Mouse (Mus musculus) granulocyte monocyte progenitor cell, adult 5-6 weeks (primary cell): ENCODE measurements around the gene Ramp3. TPM values are rescaled to one million over a fixed set of nuclear protein-coding genes. Genes with fewer than 3 reads are reported as not detected.

Source experiments
- ATAC-seq: replicated peaks from 2 replicates; pipeline ENCODE4 v1.8.0; 2016; ENCODE audit warnings: mild to moderate bottlenecking, moderate TSS enrichment, inconsistent platforms; ENCODE audit not compliant: poor library complexity, severe bottlenecking
- total RNA-seq, 2 experiments: library from RNA; stranded (forward) in 1 of 2; stranded (reverse) in 1 of 2; fragments of 200-712, 200-1000 nt in 1 of 2; fragments of >200 nt in 1 of 2; fragmentation: Nextera tagmentation in 1 of 2; gene quantifications; 2 replicates each; pipeline ENCODE4 v1.2.3; 2014 to 2017

The Ramp3 gene
- total RNA-seq (2014; fragmentation: Nextera tagmentation) (not detected in 2 replicates), total RNA-seq (2017) (not detected in 2 replicates)

GRCm38 (mm10) chr11:6658271-6658670 is at the start of gene Ramp3:
Gene Ramp3, plus strand, starts transcription at chr11:6658521.
- ATAC-seq = peak; percentile 58

DNA sequence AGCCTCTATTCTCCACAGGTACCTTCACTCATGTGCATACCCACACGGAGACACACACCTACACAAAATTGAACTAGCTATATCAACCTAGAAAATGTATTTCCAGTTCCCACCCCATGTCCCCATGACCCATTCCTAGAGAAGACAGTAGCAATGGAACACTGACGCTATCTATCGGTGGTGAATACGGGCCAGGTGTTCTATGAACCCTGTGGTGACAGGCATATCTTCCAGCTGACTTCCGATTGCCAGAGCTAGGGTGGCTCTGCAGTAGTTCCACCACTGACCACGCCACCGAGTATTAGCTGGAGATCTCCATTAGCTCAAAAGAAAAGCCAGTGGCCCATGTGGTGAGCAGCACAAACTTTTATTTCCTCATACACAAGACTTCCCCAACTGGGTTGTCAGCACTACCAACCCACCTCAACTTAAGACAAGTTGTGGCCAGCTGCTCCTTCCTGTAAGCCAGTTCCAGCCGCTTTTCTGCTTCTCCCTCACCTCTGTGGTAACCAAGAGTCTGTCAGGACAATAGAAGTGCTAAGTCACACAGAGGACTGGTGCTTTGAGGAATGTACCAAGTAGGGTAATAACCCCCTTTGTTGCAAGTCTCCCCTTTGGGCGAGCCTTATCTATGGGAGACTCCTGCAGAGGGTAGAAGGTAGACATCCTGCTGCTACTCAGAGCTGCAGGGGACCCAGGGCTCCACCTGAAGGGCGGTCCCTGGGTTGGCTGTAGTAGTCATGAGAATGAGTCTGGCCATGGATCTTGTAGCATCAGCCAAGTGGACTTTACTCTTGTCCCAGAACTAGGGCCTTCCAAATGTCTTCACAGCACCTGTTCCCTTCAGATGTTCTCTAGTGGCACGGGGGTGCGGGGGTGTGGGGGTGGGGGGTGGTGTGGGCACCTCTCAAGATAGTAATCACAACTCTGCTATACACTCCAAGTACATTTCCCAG is 42.8 kb upstream of the Ramp3 start:
- peak; percentile 85 for ATAC-seq

GRCm38 (mm10) chr11:6623704-6624103 is 34.6 kb upstream of the Ramp3 start:
- peak; percentile 37 for ATAC-seq

DNA sequence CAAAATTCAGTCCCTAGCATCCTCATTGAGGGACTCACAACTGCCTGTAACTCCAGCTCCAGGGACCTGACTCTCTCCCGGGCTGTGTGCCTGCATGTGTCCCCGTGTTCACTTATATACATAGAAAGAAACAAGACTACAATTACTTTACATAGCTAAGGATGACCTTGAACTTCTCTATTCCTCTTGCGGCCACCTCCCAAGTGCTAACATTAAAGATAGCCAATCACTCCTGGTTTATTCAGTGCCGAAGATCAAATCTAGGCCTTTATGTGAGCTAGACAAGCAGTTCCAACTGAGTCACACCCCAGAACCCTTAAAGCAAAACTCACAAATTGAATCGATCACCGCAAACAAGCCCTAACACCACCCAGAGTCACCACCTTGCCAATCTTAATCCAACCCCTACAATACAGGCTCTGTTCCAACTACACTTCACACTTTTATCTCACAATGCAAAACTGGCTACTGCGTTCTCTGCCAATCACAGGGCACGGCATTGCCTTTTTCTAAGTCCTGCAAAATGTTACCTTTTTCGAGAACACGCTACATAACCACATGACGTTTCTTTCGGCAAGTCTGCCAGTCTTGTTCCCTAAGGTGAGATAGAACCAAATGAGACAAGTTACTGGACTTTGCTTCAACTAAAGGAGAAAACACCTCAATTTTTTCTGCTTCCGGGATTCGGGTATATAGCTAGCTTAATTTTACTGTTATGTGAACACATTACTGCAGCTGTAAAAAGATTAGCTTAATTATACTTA is 33.5 kb upstream of the Ramp3 start:
- no peak for ATAC-seq

DNA sequence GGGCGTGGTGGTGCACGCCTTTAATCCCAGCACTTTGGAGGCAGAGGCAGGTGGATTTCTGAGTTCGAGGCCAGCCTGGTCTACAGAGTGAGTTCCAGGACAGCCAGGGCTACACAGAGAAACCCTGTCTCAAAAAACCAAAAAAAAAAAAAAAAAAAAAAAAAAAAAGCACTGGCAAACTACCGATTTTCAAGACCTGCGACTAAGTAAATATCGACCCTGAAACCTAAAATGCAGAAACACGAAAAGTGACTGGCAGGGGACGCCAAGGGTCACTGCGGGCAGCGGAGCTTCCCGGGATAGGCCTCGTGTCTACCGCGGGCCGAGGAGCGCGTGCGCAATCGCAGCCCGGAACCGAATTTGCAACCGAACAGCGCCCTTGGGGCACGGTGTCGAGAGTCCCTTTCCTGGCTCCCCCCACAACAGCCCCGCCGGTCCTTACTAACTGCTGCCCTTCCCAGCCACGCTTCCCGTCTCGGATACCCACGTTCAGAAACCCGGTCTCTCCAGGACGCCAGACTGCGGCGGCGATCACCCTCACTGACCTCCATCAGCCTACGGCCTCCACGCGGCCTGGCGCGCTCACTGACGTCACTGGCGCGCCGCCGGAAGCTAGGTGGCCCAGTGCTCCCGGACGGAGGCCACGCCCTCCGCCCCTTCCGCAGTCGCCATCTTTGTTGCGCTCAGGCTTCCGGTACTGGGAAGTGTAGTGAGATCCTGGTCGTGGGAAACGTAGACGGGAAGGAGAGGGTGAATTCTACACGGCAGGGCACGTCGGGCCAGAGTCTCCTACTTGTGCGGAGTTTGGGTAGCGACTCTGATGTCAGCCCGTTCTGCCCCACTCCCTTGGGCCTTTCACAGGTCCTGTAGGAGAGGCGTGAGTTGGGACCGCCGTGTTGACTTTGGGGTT is 32.6 kb upstream of the Ramp3 start, which contains the start of gene Tbrg4:
Gene Tbrg4 (minus strand): TSS at position 590 of the 910 bp plus-strand sequence.
- peak; percentile 77 for ATAC-seq

GRCm38 (mm10) chr11:6626388-6626772 is 31.9 kb upstream of the Ramp3 start:
- ATAC-seq = no peak

DNA sequence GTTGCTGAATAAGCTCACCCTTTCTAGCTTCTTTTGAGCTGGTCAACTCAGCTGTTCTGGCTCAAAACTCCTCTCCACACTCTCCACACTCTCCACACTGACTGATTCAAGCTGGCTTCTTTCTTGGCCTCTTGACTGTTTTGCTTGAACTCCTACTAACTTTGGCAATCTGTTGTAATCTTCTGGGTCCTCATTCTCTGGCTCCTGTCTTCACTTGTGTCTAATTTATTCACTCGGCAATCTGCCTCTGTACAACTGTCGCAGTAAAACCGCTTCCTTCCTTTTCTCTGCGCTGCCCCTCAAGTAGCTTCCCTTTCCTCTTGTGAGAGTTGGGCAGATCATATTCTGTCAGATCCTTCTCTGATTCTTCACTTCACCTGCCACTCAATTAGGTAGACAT is 30.6 kb upstream of the Ramp3 start:
- peak; percentile 55 for ATAC-seq

DNA sequence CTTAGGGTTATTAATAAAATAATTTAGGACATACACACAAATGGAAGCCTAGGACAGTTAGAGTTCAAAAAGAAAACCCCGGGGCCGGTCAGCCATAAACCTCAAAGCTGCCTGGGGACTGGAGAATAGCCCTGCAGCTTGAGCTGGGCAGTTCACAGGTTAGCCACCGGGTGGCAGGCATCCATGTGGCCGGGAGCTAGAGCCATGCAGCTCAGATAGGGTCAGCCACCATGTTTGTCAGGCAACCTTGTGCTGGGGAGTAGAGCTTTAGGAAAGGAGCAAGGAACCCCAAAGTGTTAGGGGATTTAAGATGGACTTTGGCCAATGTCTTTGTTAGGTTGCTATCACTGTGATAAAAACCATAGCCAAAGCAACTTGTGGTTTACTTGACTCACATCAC is 29.8 kb upstream of the Ramp3 start:
- peak; percentile 20; the same call in 1 of the 2 replicates for ATAC-seq

DNA sequence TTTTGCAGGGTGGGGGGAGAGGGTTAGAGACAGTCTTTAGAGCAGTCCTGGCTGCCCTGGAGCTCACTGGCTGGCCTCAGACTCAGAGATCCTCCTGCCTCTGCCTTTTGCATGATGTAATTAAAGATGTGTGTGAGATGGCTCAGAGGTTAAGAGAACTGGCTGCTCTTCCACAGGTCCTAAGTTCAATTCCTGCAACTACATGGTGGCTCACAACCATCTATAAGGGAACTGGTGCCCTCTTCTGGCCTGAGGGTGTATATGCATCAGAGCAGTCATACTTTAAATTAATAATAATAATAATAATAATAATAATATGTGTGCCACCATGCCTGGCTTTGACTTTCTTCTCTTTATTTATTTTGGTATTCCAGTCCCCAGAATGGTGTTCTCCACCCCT is 28.7 kb upstream of the Ramp3 start:
- no peak for ATAC-seq

- ATAC-seq = peak; percentile 55; the same call in 1 of the 2 replicates
Observed at GRCm38 (mm10) chr11:6636150-6636549, 22.2 kb upstream of the Ramp3 start.

DNA sequence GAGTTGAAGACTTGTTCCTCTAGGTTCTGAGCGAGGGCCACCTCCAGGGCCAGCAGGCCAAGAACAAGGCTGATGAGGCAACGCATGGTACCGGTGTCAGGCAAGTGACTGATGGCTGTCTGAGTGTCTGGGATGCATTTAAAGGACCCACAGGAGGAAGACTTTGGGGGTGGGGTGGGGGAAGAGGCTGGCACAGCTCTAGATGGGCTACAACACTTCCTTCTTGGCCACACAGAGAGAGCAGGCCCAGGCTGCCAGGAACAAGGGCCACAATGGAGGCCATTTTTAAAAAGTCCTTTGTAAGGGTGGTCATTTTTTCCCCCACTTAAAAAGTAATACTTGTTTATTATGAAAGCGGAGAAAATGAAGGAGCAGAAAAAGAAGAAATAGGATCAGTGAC is 19.8 kb upstream of the Ramp3 start, which contains the start of gene Wap:
Gene Wap (minus strand): TSS at position 101 of the 400 bp plus-strand sequence.
- ATAC-seq = no peak

DNA sequence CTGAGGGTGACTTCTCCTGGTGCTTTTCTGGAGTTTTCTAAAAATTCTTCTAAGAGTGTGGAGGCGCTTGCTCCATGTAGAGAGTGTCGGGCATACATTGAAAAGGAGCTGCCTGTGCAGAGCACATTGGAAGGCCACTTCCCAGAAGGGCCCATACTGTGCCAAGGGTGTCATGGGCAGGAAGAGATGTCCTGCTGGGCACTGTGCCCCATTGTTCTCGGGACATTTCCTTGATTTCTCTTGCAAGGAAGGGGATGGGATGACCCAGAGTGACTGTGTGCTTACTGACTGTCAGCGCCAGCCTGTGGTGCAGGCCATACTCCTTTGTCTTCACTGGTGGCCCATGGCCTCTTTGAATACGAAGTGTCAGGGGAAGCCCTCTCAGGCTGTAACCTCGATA is 19.2 kb upstream of the Ramp3 start:
- ATAC-seq = no peak

GRCm38 (mm10) chr11:6644566-6644965 is 13.8 kb upstream of the Ramp3 start:
- no peak for ATAC-seq

DNA sequence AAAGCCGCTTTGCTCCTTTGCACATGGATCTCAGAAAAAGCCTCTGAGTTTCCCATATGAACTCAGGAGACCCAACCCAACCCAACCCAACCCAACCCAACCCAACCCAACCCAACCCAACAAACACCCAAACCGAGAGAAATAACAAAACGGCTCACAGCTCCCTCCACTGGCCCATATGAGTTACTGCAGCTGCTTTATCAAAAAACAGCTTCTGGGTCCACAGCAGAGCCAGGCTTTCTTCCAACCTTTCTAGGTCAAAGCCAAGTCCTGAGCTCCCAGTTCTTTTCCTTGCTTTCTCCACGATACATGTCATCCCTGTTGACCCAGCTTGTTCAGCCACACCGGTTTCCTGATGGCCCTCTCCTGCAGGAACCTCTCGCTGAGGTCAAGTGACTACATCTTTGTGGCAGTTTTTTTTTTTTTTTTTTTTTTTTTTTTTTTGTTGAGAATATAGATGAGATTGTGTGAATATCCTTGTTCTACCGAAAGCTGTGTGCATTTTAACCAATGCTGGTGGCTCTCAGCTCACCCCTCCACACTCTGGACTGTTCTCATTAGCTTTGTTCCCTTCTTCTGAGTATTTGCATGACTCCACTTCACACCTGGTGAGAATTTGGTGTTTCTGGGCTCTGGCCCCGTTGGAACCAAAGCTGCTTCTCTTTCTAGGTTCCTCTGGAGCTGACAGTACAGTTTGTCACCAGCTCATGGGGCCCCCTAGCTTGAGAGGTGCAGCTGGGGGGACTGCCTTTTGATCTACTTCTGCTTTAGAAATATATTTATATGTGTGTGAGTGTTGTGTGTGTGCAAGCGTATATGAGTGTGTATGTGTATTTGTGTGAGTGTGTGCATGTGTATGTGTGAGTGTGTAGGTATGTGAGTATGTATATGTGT is 10.2 kb upstream of the Ramp3 start:
- peak; percentile 34; the same call in 1 of the 2 replicates for ATAC-seq

DNA sequence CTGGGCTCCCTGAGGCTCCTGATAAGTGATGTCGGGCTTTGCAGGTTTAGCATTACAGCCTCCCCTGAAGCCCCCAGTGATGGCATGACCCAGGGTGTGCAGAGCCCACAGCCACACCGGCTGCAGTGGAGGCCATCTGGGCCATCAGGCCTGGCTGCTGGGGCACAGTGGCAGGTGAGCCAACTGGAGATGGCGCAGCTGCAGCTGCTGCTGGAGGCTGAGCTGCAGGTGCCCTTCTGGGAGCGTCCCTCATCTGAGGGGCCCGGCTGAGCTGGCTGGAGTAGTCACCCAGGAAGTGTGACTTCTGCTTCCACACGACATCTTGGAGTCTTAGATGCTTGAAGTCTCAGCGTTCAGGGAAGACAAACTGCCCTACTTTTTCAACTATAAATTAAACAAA is 7.8 kb upstream of the Ramp3 start:
- ATAC-seq = no peak

DNA sequence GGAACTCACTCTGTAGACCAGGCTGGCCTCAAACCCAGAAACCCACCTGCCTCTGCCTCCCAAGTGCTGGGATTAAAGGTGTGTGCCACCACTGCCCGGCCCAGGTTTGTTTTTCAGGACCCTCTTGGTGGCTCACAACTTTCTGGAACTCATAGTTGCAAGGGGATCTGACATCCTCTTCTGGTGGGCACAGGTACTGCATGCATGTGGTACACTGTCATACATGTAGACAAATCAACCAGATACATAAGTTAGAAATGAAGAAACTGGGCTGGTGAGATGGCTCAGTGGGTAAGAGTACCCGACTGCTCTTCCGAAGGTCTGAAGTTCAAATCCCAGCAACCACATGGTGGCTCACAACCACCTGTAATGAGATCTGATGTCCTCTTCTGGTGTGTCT is 5.3 kb upstream of the Ramp3 start:
- peak; percentile 43; the same call in 1 of the 2 replicates for ATAC-seq

DNA sequence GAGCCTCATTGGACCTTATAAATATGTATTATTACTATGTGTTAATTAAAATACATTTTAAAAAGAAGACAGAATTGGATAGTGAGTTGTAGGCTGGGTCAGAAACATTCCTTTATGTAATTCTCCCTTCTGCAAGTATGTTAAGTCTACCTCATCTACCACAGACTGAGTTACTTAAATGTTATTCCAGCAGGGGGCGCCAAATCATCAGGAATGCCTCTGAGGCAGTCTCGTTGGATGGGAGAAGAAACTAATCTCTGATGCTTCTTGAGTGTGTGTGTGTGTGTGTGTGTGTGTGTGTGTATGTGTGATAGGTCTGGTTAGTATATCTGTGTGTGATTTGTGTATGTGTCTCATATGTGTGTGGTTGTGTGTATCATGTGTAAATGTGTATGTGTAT is 3.4 kb upstream of the Ramp3 start:
- ATAC-seq = peak; percentile 72

DNA sequence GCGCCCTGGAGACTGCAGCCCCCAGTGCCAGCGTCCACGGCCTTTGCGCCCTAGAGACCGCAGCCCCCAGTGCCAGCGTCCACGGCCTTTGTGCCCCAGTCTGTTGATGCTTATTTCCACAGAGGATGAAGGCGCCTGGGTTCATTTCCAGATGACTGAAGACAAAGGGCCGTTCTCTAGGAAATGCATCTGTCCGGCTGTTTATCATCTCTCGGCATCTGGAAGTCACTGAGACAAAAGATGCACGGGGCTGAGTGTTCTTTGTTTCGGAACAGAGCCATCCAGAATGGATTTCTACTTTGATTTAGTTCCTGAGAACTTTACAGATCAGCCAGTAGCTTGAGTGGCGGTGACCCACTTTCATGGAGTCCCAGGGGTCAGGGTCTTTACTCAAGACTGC is 2.9 kb downstream of the Ramp3 start:
- ATAC-seq = no peak

- no peak for ATAC-seq
Observed at GRCm38 (mm10) chr11:6666634-6667033, 8.3 kb downstream of the Ramp3 start.
